Mouse (Mus musculus) erythroblast, embryonic 14.5 days (primary cell): ENCODE data around the gene Eif5. TPM values are rescaled to one million over a fixed set of nuclear protein-coding genes. Genes with fewer than 3 reads are reported as not detected.
A peak's percentile ranks its signal among the peaks of the same experiment; 100 is the strongest.

Source experiments
- H3K27me3 ChIP-seq: 2 replicates; pipeline ENCODE4 v1.6.1; 2012; ENCODE audit warnings: inconsistent platforms; ENCODE audit not compliant: control insufficient read depth
- H3K36me3 ChIP-seq: 2 replicates; pipeline ENCODE4 v1.6.1; 2012; ENCODE audit warnings: mild to moderate bottlenecking, inconsistent platforms; ENCODE audit not compliant: control insufficient read depth
- H3K4me1 ChIP-seq: 2 replicates; pipeline ENCODE4 v1.6.1; 2012; ENCODE audit warnings: inconsistent platforms; ENCODE audit not compliant: control insufficient read depth
- H3K4me3 ChIP-seq: replicated peaks from 2 replicates; pipeline ENCODE3; 2012; ENCODE audit warnings: moderate library complexity, mild to moderate bottlenecking, inconsistent platforms
- H3K9me3 ChIP-seq: 2 replicates; pipeline ENCODE4 v1.6.1; 2012; ENCODE audit warnings: low read length, inconsistent platforms, mixed read lengths; ENCODE audit not compliant: control insufficient read depth
- GATA1 ChIP-seq: IDR thresholded peaks from 2 replicates; pipeline ENCODE4 v1.6.1; 2012; ENCODE audit warnings: low read length, inconsistent platforms, mixed read lengths
- TAL1 ChIP-seq: IDR thresholded peaks from 3 replicates; pipeline ENCODE4 v1.6.1; 2012; ENCODE audit warnings: low read length, inconsistent platforms, mixed read lengths
- polyA plus RNA-seq: library from polyadenylated mRNA; stranded (reverse); fragments of >175 nt; gene quantifications from 2 replicates; pipeline ENCODE4 v1.2.3, GENCODE M21; 2012

Gene Eif5
- polyA plus RNA-seq, 1 experiment, result 23.0 TPM

GRCm38 (mm10) chr12:111573315-111573714 lies 35.5 kb downstream of the Eif5 start:
- peaks cover 3% of the 10 kb centered on the region; the same call in 1 of the 2 replicates for H3K9me3 ChIP-seq
- TF ChIP-seq GATA1, result no peak
- TF ChIP-seq TAL1, result no peak
- peaks cover 32% of the 10 kb centered on the region for H3K27me3 ChIP-seq
- H3K4me1 ChIP-seq, result peaks cover 36% of the 10 kb centered on the region
- no peaks in the 10 kb centered on the region for H3K36me3 ChIP-seq
- H3K4me3 ChIP-seq, result peak overlapping the region; percentile 68

DNA sequence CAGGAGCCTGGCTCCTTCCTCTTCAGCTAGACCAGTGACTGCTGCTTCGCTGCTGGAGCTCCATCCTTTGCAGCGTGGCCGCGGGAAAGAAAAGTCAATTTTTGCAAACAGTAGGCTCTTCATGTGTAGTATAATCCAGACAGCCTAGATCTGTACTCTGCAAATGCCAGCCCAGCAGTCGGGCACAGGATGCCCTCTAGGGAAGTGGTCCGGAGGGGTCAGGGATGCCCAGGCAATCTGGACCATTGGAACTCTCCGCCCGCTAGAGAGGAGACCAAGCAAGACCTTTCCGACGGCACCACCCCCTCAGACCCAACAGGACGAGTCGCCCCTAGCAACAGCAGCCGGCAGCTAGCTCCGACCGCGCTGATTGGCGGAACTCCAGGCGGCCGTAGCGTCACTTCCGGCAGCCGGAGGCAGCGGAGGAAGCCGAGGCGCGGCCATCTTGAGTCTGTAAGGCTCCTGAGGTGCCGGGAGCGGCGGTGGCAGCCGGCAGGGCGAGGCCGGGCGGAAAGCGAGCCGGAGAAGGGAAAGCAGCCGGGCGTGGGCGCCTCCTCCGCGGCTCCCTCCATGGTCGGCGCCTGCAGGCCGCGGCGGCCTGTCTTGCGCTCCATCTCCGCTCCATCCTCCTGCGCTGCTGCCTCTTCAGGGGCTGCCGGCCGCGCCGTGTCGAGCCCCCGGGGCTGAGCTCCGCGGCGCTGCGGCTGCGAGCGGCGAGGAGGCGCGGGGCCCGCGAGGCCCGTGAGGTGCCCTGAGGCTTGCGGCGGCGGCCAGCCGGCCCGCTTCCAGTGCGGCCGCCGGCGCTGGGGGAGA lies 36.5 kb downstream of the Eif5 start, which contains the start of gene Mark3:
Gene Mark3, plus strand, starts transcription at position 450 of the 813 bp plus-strand sequence.
- Histone ChIP-seq H3K9me3 (peaks cover 3% of the 10 kb centered on the region; the same call in 1 of the 2 replicates), H3K4me3 (peak within 1 kb of the TSS; percentile 68), H3K36me3 (no peaks in the 10 kb centered on the region; the same call in 1 of the 2 replicates), H3K4me1 (peaks cover 36% of the 10 kb centered on the region), H3K27me3 (peaks cover 27% of the 10 kb centered on the region)
- no peak for TF ChIP-seq GATA1
- no peak for TF ChIP-seq TAL1

GRCm38 (mm10) chr12:111574887-111575838 lies 37.3 kb downstream of the Eif5 start:
- TF ChIP-seq GATA1 (no peak), TAL1 (no peak)
- peaks cover 2% of the 10 kb centered on the region for H3K36me3 ChIP-seq
- H3K4me1 ChIP-seq, result peaks cover 42% of the 10 kb centered on the region
- peaks cover 25% of the 10 kb centered on the region for H3K27me3 ChIP-seq
- H3K4me3 ChIP-seq, result peak overlapping the region; percentile 68
- H3K9me3 ChIP-seq, result peaks cover 3% of the 10 kb centered on the region; the same call in 1 of the 2 replicates

DNA sequence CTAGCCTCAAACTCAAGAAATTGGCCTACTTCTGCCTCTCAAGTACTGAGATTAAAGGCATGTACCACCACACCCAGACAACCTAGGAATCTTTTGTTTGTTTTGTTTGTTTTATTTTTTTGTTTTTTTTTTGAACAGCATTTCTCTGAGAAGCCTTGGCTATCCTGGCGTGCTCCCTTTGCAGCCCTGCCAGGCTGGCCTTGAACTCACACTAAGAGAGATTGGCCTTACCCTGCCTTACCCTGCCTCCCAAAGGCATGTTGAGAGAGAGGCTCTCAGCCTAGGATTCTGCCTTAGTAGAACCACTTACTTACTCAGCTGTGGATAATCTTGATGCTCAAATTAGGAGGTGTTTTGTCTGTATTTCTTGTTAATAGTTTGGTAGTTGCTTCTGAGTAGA lies 45.2 kb downstream of the Eif5 start:
- H3K27me3 ChIP-seq, result no peaks in the 10 kb centered on the region
- no peak for TF ChIP-seq GATA1
- H3K36me3 ChIP-seq, result peaks cover 29% of the 10 kb centered on the region
- H3K4me3 ChIP-seq, result no peak overlapping the region
- H3K9me3 ChIP-seq, result no peaks in the 10 kb centered on the region
- H3K4me1 ChIP-seq, result peaks cover 30% of the 10 kb centered on the region

DNA sequence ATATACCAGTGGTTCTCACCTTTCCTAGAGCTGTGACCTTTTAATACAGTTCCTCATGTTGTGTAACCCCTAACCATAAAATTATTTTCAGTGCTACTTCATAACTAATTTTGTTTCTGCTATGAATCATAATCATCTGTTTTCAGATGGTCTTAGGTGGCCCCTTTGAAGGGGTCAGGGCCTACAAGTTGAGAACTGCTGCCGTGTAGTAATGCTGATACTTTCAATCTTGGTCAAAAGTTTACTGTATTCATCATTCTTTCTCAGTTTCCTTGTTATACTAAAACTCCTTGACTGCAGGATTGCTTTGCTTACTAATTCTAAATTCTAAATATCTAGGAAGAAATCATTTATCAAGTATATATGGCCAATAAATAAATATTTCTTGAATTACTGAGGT lies 46.6 kb downstream of the Eif5 start:
- peaks cover 31% of the 10 kb centered on the region for H3K36me3 ChIP-seq
- peaks cover 31% of the 10 kb centered on the region for H3K4me1 ChIP-seq
- no peaks in the 10 kb centered on the region for H3K27me3 ChIP-seq
- H3K9me3 ChIP-seq, result no peaks in the 10 kb centered on the region
- TF ChIP-seq GATA1, result no peak
- TF ChIP-seq TAL1, result no peak
- no peak overlapping the region for H3K4me3 ChIP-seq

- Histone ChIP-seq H3K9me3 (no peaks in the 10 kb centered on the region), H3K4me3 (no peak overlapping the region), H3K36me3 (peaks cover 20% of the 10 kb centered on the region), H3K27me3 (no peaks in the 10 kb centered on the region), H3K4me1 (peaks cover 20% of the 10 kb centered on the region)
- TF ChIP-seq TAL1 (no peak), GATA1 (no peak)
These were observed 49.4 kb downstream of the Eif5 start for GRCm38 (mm10) chr12:111587252-111587651.

DNA sequence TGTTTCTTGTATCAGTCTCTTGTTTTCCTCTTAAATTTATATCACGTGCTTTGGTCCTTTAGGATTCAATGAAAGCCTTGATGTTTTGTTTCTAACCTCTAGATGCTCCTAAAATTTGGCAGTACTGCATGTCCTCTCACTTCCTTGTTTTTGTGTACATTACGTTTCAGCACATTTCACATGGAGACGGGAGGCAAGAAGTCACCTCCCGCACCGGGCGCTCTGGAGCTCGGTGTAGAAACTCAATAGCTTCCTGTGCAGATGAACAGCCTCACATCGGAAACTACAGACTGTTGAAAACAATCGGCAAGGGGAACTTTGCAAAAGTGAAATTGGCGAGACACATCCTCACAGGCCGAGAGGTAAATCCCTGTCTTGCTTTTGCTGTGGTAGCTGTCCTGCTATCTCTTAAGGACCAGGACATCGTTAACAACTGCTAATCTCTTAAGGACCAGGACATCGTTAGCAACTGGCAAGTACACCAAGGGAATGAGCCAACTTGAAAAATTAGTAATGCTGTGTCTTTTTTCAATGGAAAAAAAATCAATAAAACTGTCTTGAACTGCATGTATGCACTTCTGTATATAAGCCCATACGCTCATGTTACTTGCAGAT lies 54.7 kb downstream of the Eif5 start:
- Histone ChIP-seq H3K36me3 (peaks cover 49% of the 10 kb centered on the region), H3K9me3 (no peaks in the 10 kb centered on the region), H3K4me3 (no peak overlapping the region), H3K4me1 (peaks cover 27% of the 10 kb centered on the region), H3K27me3 (no peaks in the 10 kb centered on the region)
- no peak for TF ChIP-seq TAL1
- TF ChIP-seq GATA1, result no peak

- H3K9me3 ChIP-seq, result no peaks in the 10 kb centered on the region
- peaks cover 61% of the 10 kb centered on the region for H3K36me3 ChIP-seq
- peaks cover 27% of the 10 kb centered on the region for H3K4me1 ChIP-seq
- no peak overlapping the region for H3K4me3 ChIP-seq
- no peaks in the 10 kb centered on the region for H3K27me3 ChIP-seq
- TF ChIP-seq GATA1 (no peak), TAL1 (no peak)
These were observed 56.0 kb downstream of the Eif5 start for GRCm38 (mm10) chr12:111593775-111594174.

Other genes with a start within 250 kb of the Eif5 start
- gene Cdc42bpb, start 160.3 kb upstream of the Eif5 start, polyA plus RNA-seq, result 0.74 TPM in 2 replicates
- not detected in 2 replicates for gene Lbhd2, start 131.2 kb upstream of the Eif5 start, polyA plus RNA-seq
- 0.23 and 0.25 TPM in 2 replicates for gene Exoc3l4, start 121.0 kb upstream of the Eif5 start, polyA plus RNA-seq
- 9.0 and 12.3 TPM in 2 replicates for gene Tnfaip2, start 95.5 kb upstream of the Eif5 start, polyA plus RNA-seq
- gene Gm266, start 52.2 kb upstream of the Eif5 start, polyA plus RNA-seq, result not detected in 2 replicates
- gene Mark3, start 36.5 kb downstream of the Eif5 start, polyA plus RNA-seq, result 2.0 and 2.4 TPM in 2 replicates
- 0.38 and 0.69 TPM in 2 replicates for gene Ckb, start 134.3 kb downstream of the Eif5 start, polyA plus RNA-seq
- 0.69 and 0.96 TPM in 2 replicates for gene Trmt61a, start 140.1 kb downstream of the Eif5 start, polyA plus RNA-seq
- 0.63 and 1.1 TPM in 2 replicates for gene Bag5, start 175.2 kb downstream of the Eif5 start, polyA plus RNA-seq
- gene Apopt1, start 175.2 kb downstream of the Eif5 start, polyA plus RNA-seq, result 7.8 and 8.4 TPM in 2 replicates
- gene Klc1, start 220.8 kb downstream of the Eif5 start, polyA plus RNA-seq, result 2.9 and 3.9 TPM in 2 replicates